Mouse (Mus musculus): ENCODE data around the gene Apba3. TPM values are rescaled to one million over a fixed set of nuclear protein-coding genes. Genes with fewer than 3 reads are reported as not detected.

Apba3 gene
- polyA plus RNA-seq, 1 experiment = 136 TPM

DNA sequence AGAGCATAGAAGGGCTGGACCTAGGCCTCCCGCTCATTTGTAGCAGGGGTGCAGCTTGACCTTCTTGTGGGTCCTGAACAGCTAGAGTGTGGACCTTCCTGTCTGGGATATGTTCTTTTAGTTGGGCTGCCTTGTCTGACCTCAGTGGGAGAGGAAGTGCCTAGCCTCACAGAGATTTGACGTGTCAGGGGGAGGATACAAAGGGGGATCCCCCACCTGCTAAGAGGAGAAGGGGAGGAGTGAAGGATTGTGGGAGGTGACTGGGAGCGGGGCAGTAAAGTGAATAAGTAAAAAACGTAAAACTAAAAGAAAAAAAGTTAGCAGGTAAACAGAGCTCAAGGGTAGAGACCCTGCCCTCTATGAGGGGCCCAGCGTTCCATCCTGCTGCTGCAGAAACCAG lies 42.8 kb downstream of the Apba3 start:
- Histone ChIP-seq H3K4me1 (replicated peaks; ENCODE audit: control insufficient read depth, insufficient read depth, low read length) (peaks cover 4% of the 10 kb centered on the region), H3K36me3 (ENCODE audit: control insufficient read depth, insufficient read depth, low read length) (peaks cover 76% of the 10 kb centered on the region)
- WGBS = 74% methylated on average over 5 of the region's 5 CpGs

DNA sequence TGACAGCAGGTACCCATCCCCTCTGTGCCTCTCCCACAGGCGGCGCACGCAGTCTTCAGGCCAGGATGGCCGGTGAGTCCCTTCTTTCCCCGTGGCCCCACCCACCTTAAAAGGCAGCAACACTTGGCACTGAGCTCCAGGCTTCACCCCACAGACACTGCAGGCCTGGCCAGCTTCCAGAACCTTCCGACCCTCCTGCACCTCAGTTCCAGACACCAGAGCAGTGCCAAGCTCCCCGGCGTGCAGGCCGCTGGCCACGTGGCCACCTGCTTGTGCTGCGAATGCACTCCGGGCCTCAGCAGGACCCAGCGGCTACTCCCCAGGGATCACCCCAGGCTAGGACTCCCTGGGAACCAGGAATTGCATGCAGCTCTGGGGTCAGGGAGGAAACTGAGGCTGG lies 46.8 kb downstream of the Apba3 start:
- H3K27ac ChIP-seq (ENCODE audit: control insufficient read depth, insufficient read depth, low read length) = no peak overlapping the region
- DNase-seq = no peak
- peaks cover 9% of the 10 kb centered on the region for H3K4me1 ChIP-seq (replicated peaks; ENCODE audit: control insufficient read depth, insufficient read depth, low read length)
- TF ChIP-seq CTCF (IDR thresholded peaks at IDR 0.05; ENCODE audit: borderline replicate concordance, control insufficient read depth, extremely low read depth, insufficient read depth, low read length, poor library complexity) = no peak
- TF ChIP-seq POLR2A (IDR thresholded peaks at IDR 0.05; ENCODE audit: control insufficient read depth, extremely low read depth, insufficient read depth, low read length, poor library complexity) = no peak
- no peaks in the 10 kb centered on the region for H3K27me3 ChIP-seq (ENCODE audit: control insufficient read depth, insufficient read depth, low read length)
- H3K4me3 ChIP-seq (ENCODE audit: control insufficient read depth, insufficient read depth, low read length) = no peak overlapping the region
- 95% methylated on average over 13 of the region's 13 CpGs for WGBS
- H3K36me3 ChIP-seq (ENCODE audit: control insufficient read depth, insufficient read depth, low read length) = peaks cover 59% of the 10 kb centered on the region

More for the DNA sequence above, 42.8 kb downstream of the Apba3 start:
- Histone ChIP-seq H3K4me3 (ENCODE audit: control insufficient read depth, insufficient read depth, low read length) (no peak overlapping the region), H3K27ac (ENCODE audit: control insufficient read depth, insufficient read depth, low read length) (no peak overlapping the region), H3K27me3 (ENCODE audit: control insufficient read depth, insufficient read depth, low read length) (no peaks in the 10 kb centered on the region)
- DNase-seq = no peak
- no peak for TF ChIP-seq POLR2A (IDR thresholded peaks at IDR 0.05; ENCODE audit: control insufficient read depth, extremely low read depth, insufficient read depth, low read length, poor library complexity)
- no peak for TF ChIP-seq CTCF (IDR thresholded peaks at IDR 0.05; ENCODE audit: borderline replicate concordance, control insufficient read depth, extremely low read depth, insufficient read depth, low read length, poor library complexity)

DNA sequence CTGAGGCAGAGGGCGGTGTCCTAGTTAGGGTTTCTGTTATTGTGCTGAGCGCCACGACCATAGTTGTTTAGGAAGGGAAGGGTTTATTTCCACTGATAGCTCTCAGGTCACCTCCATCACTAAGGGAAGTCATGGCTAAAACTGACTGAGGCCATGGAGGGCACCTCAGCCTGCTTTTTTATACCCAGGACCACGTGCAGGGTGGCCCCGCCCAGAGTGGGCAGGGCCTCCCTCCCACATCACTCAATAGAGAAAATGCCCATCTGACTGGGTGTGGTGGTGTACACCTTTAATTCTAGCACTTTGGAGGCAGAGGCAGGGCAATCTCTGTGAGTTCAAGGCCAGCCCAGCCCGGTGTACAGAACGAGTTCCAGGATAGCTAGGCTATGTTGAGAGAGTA lies 47.4 kb downstream of the Apba3 start:
- no peak for TF ChIP-seq CTCF (IDR thresholded peaks at IDR 0.05; ENCODE audit: borderline replicate concordance, control insufficient read depth, extremely low read depth, insufficient read depth, low read length, poor library complexity)
- TF ChIP-seq POLR2A (IDR thresholded peaks at IDR 0.05; ENCODE audit: control insufficient read depth, extremely low read depth, insufficient read depth, low read length, poor library complexity) = no peak
- no peaks in the 10 kb centered on the region for H3K27me3 ChIP-seq (ENCODE audit: control insufficient read depth, insufficient read depth, low read length)
- H3K27ac ChIP-seq (ENCODE audit: control insufficient read depth, insufficient read depth, low read length) = no peak overlapping the region
- H3K36me3 ChIP-seq (ENCODE audit: control insufficient read depth, insufficient read depth, low read length) = peaks cover 53% of the 10 kb centered on the region
- no peak overlapping the region for H3K4me3 ChIP-seq (ENCODE audit: control insufficient read depth, insufficient read depth, low read length)
- 83% methylated on average over 7 of the region's 7 CpGs for WGBS
- DNase-seq = no peak
- H3K4me1 ChIP-seq (replicated peaks; ENCODE audit: control insufficient read depth, insufficient read depth, low read length) = peaks cover 13% of the 10 kb centered on the region

DNA sequence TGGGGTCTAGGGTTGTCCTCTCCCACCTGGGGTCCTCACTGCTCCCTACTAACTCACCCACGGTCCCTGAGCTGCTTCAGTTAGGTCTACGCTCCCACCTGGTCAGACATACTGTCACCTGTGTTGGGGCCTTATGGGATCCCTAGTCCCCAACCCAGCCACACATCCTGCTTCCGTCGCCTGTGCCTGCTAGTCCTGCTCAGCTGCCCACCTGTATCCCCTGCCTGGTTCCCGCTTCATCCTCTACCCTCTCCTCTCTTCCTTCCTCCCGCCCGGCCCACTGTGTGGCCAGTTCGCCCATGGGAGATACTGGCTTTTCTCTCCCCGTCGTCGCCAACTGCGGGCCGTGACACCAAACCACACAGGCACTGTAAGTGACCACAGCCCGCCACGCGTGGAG lies 48.8 kb downstream of the Apba3 start:
- Histone ChIP-seq H3K4me1 (replicated peaks; ENCODE audit: control insufficient read depth, insufficient read depth, low read length) (peaks cover 22% of the 10 kb centered on the region), H3K36me3 (ENCODE audit: control insufficient read depth, insufficient read depth, low read length) (peaks cover 39% of the 10 kb centered on the region), H3K4me3 (ENCODE audit: control insufficient read depth, insufficient read depth, low read length) (no peak overlapping the region), H3K27ac (ENCODE audit: control insufficient read depth, insufficient read depth, low read length) (no peak overlapping the region), H3K27me3 (ENCODE audit: control insufficient read depth, insufficient read depth, low read length) (no peaks in the 10 kb centered on the region)
- no peak for TF ChIP-seq POLR2A (IDR thresholded peaks at IDR 0.05; ENCODE audit: control insufficient read depth, extremely low read depth, insufficient read depth, low read length, poor library complexity)
- TF ChIP-seq CTCF (IDR thresholded peaks at IDR 0.05; ENCODE audit: borderline replicate concordance, control insufficient read depth, extremely low read depth, insufficient read depth, low read length, poor library complexity) = no peak
- no peak for DNase-seq
- 86% methylated on average over 16 of the region's 16 CpGs for WGBS

DNA sequence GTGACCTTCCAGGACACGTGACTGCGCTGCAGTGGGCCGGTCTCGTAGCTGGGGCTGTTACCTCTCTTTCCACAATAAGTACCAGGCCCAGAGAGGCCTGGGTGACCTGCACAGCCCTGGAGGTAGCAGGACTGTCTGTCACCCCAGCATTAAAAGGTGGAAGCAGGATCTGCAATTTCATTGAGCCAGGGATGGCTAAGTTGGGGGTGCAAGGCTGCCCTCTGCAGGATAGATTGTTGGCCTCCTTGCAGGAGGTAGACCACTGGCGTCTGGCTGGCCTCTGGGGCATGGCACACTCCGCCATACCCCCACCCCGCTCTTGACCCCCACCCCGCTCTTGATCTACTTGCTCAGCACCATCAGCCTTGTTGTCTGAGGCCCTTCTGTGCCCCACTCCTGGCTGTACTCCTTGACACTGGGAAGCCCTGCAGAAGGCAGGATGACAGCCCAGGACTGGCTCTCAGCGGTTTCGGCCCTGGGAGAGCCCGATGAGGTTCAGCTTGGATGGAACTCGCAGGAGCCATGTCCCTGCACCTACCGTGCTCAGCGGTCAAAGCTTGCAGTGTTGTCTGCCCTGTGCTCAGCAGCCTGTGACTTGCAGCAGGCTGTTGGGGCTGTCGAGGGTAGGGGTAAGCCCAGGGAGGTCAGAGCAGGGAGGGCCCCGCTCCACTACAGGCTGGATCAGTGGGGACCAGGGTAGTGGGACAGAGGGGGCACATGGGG lies 49.7 kb downstream of the Apba3 start:
- peaks cover 22% of the 10 kb centered on the region for H3K4me1 ChIP-seq (replicated peaks; ENCODE audit: control insufficient read depth, insufficient read depth, low read length)
- TF ChIP-seq CTCF (IDR thresholded peaks at IDR 0.05; ENCODE audit: borderline replicate concordance, control insufficient read depth, extremely low read depth, insufficient read depth, low read length, poor library complexity) (peak; percentile 4; the same call in 1 of the 2 replicates), POLR2A (IDR thresholded peaks at IDR 0.05; ENCODE audit: control insufficient read depth, extremely low read depth, insufficient read depth, low read length, poor library complexity) (no peak)
- H3K36me3 ChIP-seq (ENCODE audit: control insufficient read depth, insufficient read depth, low read length) = peaks cover 30% of the 10 kb centered on the region
- DNase-seq = no peak
- 85% methylated on average over 16 of the region's 16 CpGs for WGBS
- no peaks in the 10 kb centered on the region for H3K27me3 ChIP-seq (ENCODE audit: control insufficient read depth, insufficient read depth, low read length)
- no peak overlapping the region for H3K4me3 ChIP-seq (ENCODE audit: control insufficient read depth, insufficient read depth, low read length)
- H3K27ac ChIP-seq (ENCODE audit: control insufficient read depth, insufficient read depth, low read length) = no peak overlapping the region

GRCm38 (mm10) chr10:81317273-81317672 lies 50.5 kb downstream of the Apba3 start:
- Histone ChIP-seq H3K36me3 (ENCODE audit: control insufficient read depth, insufficient read depth, low read length) (peaks cover 23% of the 10 kb centered on the region), H3K4me1 (replicated peaks; ENCODE audit: control insufficient read depth, insufficient read depth, low read length) (peaks cover 24% of the 10 kb centered on the region), H3K27ac (ENCODE audit: control insufficient read depth, insufficient read depth, low read length) (no peak overlapping the region), H3K27me3 (ENCODE audit: control insufficient read depth, insufficient read depth, low read length) (no peaks in the 10 kb centered on the region), H3K4me3 (ENCODE audit: control insufficient read depth, insufficient read depth, low read length) (no peak overlapping the region)
- DNase-seq = no peak
- TF ChIP-seq CTCF (IDR thresholded peaks at IDR 0.05; ENCODE audit: borderline replicate concordance, control insufficient read depth, extremely low read depth, insufficient read depth, low read length, poor library complexity) = no peak
- TF ChIP-seq POLR2A (IDR thresholded peaks at IDR 0.05; ENCODE audit: control insufficient read depth, extremely low read depth, insufficient read depth, low read length, poor library complexity) = no peak
- 70% methylated on average over 20 of the region's 20 CpGs for WGBS

Data from thymus, adult 2 months (tissue).